Mouse (Mus musculus): ENCODE data around the gene Poldip2.
A peak's percentile ranks its signal among the peaks of the same experiment; 100 is the strongest.
"Not testable (repeated sequence)": the region's sequence is repeated elsewhere in the genome, so short reads cannot be mapped to it uniquely, and the experiment has no call there.

The Poldip2 gene

DNA sequence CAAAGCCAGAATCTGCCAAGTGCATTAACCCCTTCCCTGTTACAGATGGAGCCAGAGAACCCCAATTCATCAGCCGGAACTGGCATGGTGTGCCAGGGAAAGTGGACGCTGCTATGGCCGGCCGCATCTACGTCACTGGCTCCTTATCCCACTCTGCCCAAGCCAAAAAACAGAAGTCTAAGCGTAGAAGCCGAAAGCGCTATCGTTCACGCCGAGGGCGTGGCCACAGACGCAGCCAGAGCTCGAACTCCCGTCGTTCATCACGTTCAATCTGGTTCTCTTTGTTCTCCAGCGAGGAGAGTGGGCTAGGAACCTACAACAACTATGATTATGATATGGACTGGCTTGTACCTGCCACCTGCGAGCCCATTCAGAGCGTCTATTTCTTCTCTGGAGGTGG lies 10.5 kb upstream of the Poldip2 start:
- no peak for DNase-seq (ENCODE audit: low read depth, low spot score)

DNA sequence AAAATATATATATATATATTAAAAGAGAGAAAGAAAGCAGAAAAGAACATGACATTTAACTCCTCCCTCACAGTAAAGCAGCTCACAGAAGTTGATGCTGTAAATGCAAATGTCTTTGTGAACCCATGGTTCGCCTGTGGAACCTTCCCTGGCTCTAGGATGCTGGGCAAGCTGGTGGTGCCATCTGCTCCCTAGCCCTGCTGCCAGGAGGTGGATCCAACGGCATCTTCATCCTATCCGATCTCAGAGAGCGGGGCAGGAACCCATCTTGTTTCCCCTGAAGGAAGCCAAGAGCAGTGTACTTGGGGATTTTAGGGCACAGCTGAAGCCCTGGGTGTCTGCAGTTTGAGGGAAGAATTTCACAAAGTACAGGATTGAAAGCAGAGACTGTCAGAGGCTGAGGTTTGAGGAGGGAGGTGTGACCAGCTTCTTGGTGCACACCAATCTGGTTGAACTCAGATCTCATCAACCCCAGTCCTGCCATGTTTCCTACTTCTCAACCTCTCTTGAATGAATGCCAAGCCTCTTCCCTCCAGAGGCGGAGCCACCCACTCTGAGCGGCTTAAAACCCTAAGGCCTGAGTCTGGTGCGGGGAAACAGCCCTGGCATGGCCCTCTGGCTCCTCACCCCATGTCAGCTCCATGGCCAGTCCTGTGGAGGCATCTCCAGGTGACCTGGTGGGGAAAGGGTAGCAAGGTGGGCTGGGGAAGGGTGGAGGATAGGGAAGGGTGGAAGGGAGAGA lies 8.9 kb upstream of the Poldip2 start, which contains the start of gene Sebox:
Sebox (plus strand) TSS at position 539 of the 742 bp plus-strand sequence.
- DNase-seq (ENCODE audit: low read depth, low spot score) = no peak

DNA sequence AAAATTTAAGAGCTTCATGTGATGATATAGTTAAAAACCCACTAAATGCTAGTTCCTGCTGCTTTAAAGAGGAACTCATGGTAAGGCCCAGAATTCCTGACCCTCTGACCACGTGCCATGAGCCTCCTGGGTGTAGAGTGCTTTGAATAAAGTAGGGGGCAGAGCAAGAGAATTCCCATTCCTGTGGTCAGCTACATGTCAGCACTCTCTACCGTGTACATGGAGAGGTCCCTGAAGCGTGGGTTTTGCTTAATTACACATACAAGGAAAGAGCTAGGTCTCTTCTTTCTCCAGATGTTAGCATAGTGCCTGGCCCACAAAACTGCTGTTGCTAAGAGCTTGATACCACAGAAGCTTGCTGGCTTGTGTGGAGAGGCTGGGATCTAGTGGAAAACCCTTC lies 6.6 kb upstream of the Poldip2 start:
- DNase-seq (ENCODE audit: low read depth, low spot score) = no peak

DNA sequence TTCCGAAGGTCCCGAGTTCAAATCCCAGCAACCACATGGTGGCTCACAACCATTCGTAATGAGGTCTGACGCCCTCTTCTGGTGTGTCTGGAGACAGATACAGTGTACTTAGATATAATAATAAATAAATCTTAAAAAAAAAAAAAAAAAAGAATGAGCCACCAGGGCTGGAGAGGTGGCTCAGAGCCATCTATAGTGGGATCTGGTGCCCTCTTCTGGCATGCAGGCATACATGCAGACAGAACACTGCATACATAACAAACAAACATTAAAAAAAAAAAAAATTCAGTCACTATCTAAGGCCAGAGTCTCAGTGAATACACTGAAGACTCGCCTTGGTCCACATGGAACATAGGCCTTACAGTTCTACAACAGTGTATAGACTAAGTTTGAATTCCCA lies 2.8 kb upstream of the Poldip2 start:
- DNase-seq (ENCODE audit: low read depth, low spot score) = no peak

DNA sequence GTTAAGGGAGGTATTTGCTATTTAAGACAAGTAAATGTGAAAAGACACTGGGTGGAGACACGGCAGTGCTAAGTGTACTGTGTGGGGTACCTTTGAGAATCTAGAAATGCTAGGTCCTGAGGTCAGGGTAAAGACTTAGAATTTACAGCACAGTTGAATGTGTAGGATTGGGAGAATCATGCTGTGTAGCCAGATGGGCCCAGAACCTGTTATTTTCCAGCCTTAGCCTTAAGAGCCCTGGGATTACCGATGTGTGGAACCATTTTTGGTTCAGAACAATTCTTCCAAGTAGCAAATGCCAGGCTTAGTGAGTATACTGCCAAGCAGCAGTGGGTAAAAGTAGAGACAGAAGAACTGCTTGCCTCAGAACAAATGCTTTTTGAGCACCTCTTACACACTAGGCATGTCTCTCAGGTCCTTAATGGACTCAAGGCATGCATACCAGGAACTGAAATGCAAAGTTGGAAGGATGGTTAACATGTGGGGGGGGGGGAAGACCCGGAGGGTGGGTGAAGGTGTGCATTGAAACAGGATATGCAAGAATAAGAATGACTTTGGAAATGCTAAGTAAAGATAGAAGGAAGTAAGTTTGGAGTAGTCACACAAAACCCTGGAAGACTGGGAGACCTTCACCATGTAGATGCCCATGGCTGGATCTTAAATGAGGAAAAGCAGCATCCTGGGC lies 1.3 kb downstream of the Poldip2 start:
- no peak for DNase-seq (ENCODE audit: low read depth, low spot score)

DNA sequence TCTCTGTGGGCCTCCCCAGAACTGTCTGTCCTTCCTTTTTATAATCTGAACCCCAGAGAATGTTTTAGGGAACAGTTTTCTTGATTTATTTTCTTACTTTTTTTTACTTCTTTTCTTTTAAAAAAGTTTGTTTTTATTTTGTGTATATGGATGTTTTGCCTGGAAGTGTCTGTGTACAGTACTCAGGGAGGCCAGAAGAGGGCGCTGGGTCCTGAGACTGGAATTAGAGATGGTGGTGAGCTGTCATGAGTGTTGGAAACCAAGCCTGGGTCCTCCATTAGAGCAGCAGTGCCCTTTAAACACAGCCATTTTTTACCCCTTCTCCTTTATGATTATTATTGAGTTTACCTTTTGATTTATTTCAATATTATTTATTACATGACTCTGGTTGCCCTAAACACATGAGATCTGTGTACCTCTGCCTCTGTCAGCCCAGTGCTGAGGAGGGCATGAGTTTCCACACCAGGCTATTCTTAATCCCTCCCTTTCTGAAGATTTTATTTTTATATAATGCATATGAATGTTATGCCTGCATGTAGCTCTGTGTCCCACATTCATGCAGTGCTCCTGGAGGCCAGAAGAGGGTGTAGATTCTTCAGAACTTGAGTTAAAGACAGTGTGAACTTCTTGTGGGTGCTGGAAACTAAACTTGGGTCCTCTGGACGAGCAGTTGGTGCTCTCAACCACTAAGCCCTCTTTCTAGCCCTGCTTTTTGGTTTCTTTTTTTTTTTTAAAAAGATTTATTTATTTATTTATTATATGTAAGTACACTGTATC lies 3.7 kb downstream of the Poldip2 start:
- DNase-seq (ENCODE audit: low read depth, low spot score) = no peak

DNA sequence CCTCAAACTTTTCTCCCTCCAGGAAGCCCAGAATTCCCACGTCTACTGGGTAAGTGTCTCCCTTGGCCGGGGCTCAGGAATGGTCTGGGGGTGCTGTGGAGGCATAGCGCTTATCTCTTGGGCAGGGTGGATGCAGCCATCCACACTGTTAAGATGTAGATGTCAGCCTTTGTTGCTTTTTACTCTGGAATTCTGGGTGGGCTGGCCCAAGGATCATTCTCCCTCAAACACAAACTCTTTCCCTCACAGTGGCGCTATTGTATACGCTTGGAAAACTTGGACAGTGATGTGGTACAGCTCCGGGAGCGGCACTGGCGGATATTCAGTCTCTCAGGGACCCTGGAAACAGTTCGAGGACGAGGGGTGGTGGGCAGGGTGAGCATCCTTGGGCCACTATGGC lies 6.9 kb downstream of the Poldip2 start:
- DNase-seq (ENCODE audit: low read depth, low spot score) = no peak

DNA sequence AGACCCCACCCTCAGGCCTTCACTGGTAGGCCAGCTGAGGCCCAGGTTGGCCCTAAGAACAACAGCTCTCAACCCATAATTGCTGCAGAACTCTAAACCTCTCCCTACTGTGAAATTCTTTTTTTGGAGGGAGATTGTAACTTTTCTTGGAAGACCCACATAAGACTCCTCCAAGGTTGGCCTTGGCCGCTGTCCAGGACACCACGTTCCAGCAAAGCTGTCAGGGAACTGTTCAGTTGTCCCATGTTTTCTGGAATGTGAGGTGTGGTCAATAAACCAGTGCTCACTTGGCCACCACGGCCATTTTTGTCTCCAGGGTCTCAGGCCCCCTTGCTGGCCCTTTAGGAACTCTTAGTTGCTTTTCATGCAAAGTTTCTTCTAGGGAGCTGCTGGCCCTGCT lies 9.9 kb downstream of the Poldip2 start:
- no peak for DNase-seq (ENCODE audit: low read depth, low spot score)

DNA sequence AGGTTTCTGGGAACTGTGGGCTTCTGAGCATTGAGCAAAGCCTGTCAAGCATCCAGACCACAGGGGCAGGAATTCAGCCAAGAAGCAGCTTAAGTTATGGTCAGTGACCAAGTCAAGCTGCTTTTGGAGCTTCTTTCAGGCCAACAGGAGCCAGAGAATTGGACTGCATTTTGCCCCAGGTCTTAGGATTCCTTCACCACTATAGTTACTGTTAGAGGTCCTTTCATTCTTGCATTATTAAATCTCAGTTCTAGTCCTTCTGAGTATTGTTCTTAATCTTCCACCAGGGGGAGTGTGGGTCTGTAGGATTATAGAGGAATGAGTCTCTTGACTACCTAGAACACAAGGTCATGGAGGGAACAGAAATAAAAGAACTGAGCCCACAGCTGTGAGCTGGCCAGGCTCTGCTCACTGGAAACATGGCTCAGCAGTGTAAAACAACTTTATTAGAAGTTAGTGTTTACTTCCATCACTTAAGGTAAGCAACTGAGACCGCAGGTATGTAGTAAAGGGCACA lies 10.5 kb downstream of the Poldip2 start:
- DNase-seq (ENCODE audit: low read depth, low spot score) = no peak

DNA sequence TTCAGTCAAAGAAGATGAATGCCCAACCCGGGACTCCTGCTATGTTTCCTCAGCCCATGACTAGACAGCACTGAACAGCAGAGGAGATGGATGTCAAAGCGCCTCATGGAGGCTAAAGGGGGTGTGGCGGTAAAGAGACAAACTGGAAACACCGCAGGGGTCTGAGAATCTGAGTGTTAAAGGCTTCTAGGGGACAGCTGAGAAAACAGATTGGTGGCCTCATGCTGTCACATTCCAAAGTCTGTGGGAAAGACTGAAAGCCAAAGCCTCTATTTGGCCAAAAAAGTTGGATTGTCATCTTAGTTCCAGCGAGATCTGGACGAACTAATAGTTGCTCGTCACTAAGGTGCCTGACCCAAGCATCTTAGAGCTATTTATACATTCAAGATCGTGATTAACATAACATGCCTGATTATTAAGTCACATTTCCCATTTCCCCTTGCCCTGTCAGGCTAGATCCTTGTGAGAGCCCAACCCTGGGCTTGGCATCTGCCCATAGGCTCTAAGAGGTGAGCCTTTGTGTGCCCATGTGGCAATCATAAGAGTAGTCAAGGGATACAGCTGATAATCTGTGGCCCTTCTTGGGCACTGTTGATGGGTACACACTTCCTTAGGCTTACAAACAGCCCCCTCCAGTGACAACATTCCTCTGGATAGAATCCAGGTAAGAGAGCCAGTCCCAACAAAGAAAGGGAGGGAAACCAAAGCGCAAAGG lies 11.4 kb downstream of the Poldip2 start:
- DNase-seq (ENCODE audit: low read depth, low spot score) = no peak

DNA sequence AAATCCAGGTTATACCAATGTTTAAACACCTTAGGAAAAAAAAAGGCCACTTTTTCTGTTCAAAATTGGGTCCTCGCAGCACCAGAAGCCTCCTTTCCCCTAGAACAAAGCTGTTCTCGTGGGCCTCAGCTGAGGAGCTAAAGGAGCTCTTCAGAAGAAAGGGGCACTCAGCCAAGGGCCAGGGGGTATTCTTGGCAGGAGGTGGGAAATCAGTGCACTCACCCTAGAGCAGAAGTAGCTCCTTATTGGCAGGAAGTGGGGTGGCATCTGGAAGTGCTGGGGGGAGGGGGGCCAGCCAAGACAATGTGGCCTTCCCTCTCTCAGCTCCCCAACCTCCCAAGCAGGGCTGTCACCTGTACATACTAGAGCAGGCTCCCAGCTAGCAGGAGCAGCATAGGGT lies 12.8 kb downstream of the Poldip2 start:
- DNase-seq (ENCODE audit: low read depth, low spot score) = no peak

DNA sequence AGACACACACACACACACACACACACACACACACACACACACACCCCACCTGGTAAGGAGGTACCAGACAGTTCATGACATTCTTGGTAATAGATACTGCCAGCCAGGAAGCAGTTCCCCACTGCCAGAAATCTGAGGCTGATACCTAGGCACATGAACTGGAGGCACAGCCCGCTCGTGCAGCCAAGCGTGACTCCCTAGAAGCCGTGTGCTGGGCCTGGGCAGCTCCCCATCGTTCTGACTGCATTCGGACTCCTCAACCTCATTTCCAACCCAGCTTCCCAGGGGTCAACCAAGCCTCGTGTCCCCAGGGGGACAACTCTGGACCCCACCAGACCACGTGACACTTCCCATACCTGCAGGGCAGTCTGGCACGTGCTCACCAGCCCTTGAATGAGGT lies 16.7 kb downstream of the Poldip2 start:
- no peak for DNase-seq (ENCODE audit: low read depth, low spot score)

DNA sequence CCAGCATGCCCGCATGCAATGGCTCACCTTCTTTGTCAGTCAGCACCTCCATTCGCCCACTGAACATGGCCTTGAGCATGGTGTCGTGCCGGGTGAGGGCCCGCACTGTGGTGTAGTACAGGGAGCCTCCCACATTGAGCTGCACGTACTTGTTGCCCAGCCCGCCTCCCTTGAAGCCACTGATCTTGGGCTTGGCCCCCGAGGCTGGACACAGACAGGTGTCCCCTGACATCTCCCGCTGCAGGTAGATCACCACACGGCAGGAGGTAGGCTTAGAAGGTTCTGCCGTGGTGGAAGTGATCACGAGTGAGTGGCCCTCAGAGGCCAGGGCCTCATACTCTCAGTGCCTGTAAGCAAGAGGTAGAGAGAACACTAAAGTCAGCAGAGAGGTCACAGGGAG lies 18.0 kb downstream of the Poldip2 start:
- no peak for DNase-seq (ENCODE audit: low read depth, low spot score)

DNA sequence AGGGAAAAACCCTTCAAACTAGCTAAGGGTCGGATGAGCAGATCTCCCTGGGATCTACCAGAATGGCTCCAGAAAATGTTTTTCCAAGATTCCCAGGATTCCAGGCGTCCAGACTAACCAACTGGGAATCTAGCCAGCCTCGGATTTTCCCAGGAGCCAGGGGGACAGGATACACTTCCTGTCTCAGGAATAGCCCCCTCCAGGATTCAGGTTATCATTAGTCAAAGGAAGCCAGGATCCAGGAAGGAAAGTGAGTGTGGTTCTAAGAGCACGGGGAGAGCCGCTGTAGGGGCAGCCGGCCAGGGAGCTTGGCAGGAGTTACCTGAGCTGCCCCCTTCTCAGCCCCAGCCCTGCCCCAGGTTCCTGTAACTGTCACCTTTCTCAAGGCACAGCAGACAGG lies 19.1 kb downstream of the Poldip2 start:
- no peak for DNase-seq (ENCODE audit: low read depth, low spot score)

DNA sequence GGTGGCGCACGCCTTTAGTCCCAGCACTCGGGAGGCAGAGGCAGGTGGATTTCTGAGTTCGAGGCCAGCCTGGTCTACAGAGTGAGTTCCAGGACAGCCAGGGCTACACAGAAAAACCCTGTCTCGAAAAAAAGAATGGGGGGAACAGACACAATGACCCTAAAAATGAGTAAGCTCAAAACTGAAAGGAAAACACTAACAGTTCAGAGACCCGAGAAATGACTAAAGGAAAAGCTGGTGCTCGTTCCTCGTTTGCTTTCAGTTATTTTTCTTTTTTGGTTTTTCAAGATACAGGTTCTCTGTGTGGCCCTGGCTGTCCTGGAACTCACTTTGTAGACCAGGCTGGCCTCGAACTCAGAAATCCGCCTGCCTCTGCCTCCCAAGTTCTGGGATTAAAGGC lies 19.5 kb downstream of the Poldip2 start:
- DNase-seq (ENCODE audit: low read depth, low spot score) = not testable (repeated sequence)

DNA sequence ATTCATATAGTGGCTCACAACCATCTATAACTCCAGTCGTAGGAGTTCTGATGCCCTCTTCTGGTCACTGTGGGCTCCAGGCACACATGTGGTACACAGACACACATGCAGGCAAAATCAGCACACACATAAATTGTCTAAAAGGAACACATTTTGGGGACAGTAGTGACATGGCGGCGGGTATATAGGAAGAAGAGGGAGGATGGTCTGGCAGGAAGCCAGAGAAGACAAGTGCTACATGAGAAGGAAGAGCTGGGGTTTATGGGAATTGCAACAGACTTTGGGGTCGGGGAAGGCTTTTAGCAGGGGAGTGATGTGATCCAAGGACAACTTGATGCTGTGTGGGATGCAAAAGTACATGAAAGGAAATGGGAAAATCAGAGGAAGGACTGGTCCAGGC lies 22.5 kb downstream of the Poldip2 start:
- no peak for DNase-seq (ENCODE audit: low read depth, low spot score)

DNA sequence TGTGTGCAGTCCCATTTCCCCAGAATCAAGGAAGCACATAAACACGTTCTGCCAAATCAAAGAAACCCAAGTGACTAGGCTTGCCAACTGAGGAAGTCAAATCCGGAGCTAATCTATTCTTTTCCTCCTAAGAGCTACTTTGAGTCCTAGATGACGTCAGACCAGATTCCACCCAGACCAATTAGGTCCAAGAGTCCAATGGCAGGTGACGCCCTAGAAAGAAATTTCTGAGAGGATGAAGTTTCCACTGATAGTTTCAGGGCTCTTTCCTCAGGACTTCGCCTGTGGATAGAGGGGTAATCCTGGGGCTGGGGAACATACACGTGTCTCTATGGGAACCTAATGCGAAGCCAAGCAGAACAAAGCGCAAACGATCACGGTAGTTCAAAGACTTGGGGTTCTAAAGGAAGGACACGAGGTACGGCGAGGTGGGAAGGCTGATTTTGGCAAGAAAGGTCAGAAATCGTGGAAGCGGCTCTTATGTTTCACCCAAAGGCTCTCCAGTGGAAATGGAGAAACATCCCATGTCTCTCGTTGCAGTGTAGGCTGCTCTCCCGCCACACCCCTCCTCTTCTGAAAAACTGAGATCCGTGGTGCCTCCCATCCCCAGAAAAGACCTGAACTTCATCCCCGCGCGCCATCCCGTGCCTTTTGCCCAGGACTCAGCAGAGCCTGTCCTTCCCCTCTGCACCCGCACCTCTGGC lies 23.5 kb downstream of the Poldip2 start:
- no peak for DNase-seq (ENCODE audit: low read depth, low spot score)

DNA sequence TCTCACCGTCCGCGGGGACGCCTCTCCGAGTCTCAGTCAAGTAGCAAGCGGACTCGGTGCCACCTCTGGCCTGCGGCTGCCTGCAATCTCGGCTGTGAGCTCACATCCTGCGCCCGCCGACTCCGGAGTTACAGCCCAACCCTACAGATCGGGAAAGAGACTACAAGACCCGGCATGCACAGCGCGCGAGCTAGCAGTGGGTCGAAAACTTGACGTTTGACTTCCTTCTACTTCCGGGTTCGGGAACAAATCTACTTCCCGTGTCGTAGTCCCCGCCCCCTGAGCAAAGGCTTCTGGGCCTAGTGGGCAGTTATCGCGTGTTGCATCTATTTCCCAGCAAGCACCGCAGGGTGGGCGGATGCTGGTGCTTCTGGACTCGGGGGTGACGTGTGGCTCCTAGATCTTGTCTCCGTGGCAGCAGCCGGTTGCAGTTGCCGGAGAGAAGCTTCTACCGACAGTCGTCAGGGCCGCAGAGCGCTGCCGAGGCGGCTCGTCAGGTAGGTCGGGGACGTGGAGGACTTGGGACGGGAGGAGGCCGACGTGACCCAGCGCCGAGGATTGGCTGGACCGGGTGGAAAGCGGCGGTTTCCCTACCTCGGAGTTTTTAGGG lies 24.2 kb downstream of the Poldip2 start, which contains the start of the genes Tnfaip1 and Ift20:
Tnfaip1 (minus strand) TSS at position 253 of the 610 bp plus-strand sequence.
Ift20 (plus strand) TSS at position 282 of the 610 bp plus-strand sequence.
- peak; percentile 98 for DNase-seq (ENCODE audit: low read depth, low spot score)

DNA sequence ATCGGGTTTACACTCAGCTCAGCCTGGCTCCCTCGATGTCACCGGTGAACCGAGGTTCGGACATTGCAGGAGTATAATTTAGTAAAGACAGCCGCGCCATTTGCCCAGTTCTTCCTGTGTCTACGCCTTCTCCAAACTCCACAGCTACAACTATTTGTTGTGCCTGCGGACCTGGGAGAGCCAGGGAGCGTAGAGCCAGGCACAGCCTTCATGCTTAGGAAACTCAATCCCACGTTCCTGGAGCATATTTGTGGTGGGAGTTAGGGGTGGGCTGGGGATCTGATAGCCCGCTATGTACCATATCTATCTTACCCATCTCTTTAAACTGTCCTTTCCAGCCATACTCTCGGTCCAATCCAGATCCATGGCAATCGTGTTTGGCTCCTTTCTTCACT lies 24.7 kb downstream of the Poldip2 start:
- no peak for DNase-seq (ENCODE audit: low read depth, low spot score)

DNA sequence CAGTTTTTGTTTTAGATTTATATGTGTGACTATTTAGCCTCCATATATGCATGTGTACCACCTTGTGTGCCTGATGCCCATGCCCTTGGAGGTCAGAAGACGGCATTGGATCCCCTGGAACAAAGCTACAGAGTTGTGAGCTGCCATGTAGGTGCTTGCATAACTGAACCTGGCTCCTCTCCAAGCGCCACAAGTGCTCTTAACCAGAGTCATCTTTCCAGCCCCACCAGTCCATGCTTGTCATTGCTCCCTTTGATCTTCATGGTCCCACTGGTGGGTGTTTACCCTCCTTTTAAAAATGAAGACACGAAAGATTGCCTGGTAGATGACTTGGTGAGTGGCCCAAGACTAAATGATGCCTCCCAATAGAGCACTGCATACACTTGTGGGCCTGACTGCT lies 28.4 kb downstream of the Poldip2 start:
- no peak for DNase-seq (ENCODE audit: low read depth, low spot score)

Data from retina, postnatal 7 days (tissue).